Mouse (Mus musculus) T-helper 1 cell (primary cell): ENCODE results near the gene Prpf3.
"Not testable (repeated sequence)": the region's sequence is repeated elsewhere in the genome, so short reads cannot be mapped to it uniquely, and the experiment has no call there.

Experiments
- in situ Hi-C: fragments of 300-600 bp; cut with MboI, MseI; formaldehyde crosslinking; loops from one replicate; pipeline ENCODE4 v1.15.1; 2025; ENCODE audit warnings: high pct_unique_total_duplicates

Prpf3 gene

DNA sequence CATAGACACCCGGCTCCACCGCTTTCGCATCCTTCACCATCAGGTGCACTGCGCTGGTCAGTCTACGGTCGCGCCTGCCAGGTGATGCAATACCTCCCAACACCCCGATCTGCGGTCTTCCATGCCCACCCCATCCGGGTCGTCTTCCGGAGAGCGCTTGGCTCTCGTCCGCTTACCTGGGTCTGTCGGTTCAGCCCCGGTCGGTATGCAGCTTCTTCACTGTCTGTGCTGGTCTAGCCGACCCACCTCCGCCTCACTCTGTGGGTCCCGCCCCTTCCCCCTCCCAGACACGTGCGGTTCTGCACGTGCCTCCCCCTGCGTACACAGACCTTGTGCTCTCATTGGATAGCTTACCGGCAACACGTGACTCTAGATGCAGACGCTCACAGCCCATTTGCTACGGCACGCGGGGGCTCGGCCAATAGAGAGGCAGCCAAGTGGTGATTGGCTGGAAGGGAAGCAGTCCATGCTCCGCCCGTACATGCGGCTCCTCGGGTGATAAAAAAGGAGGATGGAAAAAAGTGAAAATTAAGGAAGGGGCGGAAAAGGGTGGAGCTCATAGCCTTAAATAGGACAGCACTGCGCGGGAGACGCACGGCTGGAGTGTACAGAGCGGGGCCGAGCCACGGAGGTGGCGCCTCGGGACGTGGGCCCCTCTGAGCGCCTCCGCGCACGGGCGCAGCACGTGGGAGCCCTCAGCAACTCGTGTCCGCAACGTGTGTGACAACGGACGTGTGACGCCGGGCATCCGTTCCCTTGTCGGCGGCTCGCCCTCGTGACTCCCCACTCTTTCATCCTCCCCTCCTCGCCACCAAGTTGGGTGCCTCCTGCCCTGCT is 26.5 kb upstream of the Prpf3 start, which contains the start of gene Ciart:
Gene Ciart (minus strand): TSS at position 273 of the 837 bp plus-strand sequence.
- in situ Hi-C loops: no loop called here

DNA sequence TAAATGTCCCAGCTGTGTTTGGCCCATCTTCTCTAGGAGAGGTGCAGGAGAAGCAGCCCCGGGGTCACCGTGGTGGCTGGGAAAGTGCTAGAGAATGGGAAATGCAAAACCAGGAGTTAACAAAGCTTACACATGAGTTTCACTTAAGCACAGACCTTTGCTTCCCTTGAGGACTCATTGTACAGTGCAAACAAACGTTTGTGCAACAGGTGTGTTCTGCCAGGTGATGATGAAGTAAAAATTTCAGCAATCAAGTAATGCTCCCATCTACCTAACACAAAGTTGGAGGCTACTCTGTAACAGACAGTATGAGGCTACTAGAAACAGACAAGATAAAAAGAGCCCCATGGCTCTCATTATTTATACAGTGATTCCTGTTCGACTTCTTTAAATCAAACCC is 23.4 kb upstream of the Prpf3 start:
- in situ Hi-C loops: no loop called here

DNA sequence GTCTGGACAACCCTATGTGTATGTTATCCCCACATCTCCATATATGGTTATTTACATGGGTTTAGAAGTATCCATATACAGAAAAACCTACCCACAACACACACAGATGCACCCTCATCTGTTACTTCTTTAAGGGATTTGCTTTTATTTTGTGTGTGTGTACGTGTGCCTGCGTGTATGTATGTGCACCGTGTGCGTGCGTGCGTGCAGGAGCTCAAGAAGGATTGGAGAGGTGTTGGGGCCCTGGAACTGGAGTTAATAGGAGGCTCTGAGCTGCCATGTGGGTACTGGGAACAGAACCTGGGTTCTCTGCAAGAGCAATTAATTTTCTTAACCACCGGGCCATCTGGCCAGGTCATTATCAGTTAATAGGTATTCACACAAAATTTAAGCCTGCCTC is 16.4 kb upstream of the Prpf3 start:
- in situ Hi-C loops: no loop called here

DNA sequence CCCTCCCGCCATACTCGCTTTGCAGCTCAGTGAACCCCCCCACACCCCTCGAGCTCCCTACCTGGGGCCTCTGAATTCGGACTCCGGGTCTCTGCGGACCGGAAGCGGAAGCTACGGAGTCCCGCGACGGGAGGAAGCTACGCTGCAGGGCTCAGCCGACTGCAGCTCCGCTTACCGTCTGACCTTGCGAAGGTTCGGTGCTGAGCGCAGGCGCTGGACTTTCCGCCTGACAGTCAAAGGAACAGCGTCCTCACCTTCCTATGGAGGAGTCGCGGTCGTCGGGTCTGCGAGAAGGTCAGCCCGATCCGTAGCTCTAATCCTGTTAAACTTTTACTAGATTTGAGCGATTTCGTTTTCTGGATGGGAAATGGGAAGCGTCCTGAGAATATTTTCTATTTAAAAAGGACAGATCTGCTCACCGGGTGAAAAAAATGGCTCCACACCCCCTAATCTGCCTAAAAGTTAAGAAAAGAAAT is 15.7 kb upstream of the Prpf3 start, which contains the start of gene Mrps21:
Gene Mrps21 (minus strand): TSS at position 128 of the 476 bp plus-strand sequence.
- in situ Hi-C loops: no loop called here

DNA sequence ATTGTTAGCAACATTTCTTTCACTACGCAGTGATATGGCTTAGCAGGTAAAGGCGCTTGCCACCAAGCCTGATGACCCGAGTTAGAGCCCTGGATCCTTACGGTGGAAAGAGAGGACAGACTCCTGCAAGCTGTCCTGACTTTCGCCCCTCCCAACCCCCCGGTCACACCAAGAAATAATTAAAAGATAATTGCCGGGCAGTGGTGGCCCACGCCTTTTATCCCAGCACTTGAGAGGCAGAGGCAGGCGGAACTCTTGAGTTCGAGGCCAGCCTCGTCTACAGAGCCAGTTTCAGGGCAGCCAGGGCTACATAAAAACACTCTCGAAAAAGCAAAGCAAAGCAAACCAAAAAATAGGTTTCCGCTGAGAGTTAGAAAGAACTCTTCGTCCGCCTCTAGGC is 15.3 kb upstream of the Prpf3 start:
- in situ Hi-C loops: no loop called here

DNA sequence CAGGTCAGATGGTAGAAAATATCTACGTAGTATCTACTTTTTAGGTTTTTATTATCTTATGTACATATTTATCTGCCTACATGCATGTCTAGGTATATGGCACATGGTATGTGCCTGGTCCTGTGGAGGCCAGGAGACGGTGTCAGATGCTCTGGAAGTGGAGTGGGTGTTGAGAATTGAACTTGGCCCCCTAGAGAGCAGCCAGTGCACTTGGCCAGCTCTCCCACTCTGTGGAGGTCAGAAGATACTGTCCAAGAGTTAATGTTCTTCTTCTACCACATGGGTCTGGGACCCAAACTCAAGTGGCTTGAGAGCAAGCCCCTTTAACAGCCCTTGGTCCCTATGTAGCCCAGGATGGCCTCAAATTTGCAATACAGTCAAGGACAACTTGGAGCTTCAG is 11.7 kb upstream of the Prpf3 start:
- in situ Hi-C loops: no loop called here

DNA sequence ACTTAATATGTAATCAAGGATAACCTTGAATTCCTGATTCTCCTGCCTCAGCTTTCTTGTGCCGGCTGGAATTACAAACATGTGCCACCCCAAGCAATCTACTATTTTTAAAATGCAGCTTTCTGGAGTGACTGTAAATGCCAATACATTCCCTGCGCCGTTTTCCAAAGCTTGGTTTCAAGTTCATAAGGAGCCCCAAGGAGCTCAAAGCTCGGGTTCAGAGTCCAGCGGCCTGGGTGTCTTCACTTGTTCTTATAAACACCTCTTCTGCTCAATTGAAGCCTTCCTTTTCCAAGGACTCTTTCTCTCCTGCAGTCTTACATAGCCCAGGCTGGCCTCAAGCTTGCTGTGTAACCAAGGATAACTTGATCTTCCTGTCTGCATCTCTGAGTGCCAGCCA is 10.4 kb upstream of the Prpf3 start:
- in situ Hi-C loops: no loop called here

DNA sequence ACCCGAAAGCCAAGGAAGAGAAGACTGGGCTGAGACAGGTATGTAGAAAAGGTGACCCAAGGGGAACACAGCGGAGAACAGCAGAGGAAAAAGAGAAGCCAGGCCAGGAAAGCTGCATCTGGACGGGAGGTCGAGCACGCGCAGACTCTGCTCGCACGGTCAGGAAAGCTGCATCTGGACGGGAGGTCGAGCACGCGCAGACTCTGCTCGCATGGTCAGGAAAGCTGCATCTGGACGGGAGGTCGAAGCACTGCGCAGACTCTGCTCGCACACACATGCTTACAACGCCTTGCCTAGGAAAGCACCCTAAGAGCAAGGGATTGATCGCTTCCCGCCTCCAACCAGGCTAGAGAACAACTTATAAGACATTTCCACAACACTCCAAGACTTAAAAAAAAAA is 9.9 kb upstream of the Prpf3 start:
- in situ Hi-C loops: no loop called here

DNA sequence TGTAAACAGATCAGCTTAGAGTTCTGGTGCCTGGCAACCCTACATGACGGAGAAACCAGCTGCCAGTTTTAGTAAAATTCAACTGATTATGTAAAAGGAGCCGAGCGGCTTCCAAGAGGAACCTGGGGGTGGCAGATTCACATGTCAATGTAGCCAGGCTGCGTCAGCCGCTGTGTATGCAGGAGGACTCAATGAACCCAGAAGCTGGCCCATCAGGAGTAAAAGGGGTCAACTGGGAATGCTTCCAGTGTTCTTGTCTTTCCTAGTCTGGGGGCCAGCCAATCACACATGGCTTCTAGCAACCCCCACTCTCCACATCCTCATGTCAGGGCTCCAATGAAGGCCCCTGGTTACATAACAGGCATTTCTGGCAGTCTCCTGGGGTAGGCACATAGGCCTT is 9.4 kb upstream of the Prpf3 start:
- in situ Hi-C loops: no loop called here

DNA sequence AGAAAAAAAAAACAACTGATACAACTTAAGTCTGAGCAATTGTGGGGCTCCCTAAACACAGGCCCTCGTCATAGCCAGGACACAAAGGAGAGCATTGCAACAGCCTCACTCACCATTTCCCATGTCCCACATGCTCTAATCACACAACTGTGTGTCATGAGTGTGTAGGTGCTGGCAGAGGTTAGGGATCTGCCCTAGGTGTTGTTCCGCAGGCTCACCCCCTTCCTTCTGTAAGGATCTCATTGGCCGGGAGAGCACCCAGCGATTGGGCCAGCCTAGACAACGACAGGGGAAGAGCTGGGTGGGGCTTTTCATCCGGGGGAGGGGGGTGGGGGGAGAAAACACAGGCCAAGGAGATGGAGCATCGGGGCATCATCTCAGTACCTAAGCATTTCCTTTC is 7.9 kb upstream of the Prpf3 start:
- in situ Hi-C loops: no loop called here

DNA sequence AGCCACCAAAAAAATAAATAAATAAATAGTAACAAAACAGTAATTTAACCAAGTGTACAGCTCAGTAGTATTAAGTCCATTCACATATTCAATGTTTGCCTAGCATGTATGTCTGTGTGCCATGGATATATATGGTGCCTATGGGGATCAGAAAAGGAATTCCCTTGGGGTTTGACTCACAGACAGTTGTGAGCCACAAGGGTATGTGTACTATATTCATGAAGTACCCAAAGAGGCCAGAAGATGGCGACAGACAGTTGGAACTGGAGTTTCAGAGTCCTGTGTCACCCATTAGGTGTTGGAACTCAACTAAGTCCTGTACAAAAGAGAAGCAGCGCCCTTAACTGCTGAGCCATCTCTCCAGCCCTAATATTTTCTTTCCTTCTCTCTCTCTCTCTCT is 6.1 kb upstream of the Prpf3 start:
- in situ Hi-C loops: no loop called here

DNA sequence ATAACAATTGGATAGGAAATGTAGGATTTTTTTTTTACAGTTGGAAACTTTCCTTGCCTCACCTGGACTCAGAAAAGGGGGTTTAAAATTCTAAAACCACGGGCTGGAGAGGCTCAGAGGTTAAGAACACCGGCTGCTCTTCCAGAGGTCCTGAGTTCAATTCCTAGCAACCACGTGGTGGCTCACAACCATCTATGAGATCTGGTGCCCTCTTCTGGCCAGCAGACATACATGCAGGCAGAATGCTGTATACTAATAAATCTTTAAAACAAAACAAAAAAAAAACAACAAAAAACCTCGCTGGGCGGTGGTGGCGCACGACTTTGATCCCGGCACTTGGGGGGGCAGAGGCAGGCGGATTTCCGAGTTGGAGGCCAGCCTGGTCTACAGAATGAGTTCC is 5.5 kb upstream of the Prpf3 start:
- in situ Hi-C loops: no loop called here

DNA sequence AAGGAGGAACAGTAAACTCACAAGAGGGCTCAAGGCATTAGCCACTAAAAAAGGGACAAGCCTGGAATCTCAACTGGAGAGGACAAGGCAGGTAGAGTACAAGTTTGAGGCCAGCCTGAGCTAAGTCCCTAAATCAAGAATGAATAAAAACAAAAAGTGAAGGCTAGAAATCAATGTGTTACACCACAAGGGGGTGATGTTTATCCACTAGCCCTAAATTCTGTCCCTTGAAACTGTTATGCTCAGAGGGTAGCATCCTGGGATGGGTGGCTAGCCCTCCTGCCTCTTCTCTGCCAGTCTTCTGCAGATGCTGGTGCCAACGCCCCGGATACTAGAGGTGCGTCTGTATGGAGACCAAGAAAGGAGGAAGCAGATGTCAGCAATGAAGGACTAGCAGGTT is 4.6 kb upstream of the Prpf3 start:
- in situ Hi-C loops: no loop called here

DNA sequence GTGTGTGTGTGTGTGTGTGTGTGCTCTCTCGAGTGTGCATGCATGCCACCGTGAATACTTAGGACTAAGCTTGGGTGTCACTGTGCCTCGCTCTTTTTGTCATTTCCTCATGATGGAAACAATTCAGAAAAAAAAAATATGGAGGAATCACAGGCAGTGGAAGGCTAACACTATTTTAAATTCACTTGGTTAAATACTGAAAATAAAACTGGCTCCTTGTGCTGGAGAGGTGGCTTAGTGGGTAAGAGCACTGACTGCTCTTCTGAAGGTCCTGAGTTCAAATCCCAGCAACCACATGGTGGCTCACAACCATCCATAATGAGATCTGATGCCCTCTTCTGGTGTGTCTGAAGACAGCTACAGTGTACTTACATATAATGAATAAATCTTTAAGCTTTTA is 2.6 kb upstream of the Prpf3 start:
- in situ Hi-C loops: not testable (repeated sequence)

DNA sequence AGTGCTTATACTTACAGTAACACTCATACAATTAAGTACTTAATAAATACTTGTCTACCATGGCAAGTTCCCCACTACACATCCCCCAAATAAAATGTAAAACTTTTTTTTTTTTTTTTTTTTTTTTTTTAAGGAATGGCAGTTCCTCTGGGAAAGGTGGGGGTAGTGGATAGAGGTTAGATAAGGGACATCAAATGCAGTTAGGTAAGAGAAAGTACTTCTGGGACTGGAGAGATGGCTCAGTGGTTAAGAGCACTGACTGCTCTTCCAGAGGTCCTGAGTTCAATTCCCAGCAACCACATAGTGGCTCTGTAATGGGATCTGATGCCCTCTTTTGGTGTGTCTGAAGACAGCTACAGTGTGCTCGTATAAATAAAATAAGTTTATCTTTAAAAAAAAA is 1.4 kb upstream of the Prpf3 start:
- in situ Hi-C loops: not testable (repeated sequence)

DNA sequence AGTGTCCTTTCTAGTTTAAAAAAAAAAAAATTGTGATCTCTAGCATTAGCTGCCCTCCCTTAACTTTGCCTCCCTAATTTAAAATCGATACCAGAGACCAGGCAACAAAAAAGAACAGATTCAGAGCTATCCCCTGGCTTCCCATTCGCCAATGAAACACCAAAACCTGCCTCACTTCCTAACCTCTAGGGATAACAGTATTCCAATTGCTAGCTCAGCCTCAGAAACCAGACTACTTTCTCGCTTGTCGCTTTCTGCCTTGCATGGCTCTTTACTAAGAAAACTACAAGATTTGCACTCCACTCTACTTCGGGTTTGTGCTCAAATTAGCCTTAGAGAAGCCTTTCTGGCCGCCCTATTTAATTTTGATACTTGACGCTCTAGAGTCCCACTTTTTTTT is 430 bp upstream of the Prpf3 start:
- in situ Hi-C loops: no loop called here

DNA sequence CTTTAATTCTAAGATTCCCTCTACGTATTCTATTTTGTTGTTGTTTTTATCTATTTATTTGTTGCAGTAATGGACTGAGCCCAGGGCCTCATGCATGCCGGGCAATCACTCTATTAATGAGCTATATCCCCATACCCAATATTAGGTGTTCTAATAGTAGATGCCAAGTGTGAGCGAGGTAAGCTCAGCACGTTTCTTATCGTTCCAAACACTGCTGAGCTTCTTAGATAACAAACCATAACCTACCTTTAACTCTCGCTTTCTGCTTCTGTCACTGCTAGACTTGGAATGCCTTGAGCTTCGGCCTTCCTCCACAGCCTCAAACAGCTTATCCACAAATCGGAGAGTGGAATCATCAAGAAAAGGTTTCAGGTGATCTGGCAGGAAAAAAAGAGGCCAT is 4.4 kb downstream of the Prpf3 start:
- in situ Hi-C loops: loop anchor here (5.0 kb wide), 1 partner anchor 79 kb away; no protein-coding TSS in a partner anchor

DNA sequence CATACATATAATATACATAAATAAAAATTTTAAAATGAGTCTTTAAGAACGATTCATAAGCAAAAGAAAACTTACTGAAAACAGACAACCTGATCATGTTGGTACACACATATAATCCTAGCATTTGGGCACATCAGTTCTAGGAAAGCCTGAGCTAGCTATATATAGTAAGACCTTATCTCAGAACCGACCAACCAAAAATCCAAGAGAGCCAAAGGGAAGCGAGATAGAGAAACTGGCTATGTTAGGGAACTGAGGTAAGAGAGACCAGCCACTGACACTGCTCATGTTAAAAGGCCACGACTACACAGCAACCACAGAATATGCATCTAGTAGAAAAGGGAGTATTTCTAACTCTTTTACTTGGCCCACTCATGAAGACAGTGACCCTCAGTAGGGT is 5.1 kb downstream of the Prpf3 start:
- in situ Hi-C loops: loop anchor here (5.0 kb wide), 1 partner anchor 78 kb away; no protein-coding TSS in a partner anchor

DNA sequence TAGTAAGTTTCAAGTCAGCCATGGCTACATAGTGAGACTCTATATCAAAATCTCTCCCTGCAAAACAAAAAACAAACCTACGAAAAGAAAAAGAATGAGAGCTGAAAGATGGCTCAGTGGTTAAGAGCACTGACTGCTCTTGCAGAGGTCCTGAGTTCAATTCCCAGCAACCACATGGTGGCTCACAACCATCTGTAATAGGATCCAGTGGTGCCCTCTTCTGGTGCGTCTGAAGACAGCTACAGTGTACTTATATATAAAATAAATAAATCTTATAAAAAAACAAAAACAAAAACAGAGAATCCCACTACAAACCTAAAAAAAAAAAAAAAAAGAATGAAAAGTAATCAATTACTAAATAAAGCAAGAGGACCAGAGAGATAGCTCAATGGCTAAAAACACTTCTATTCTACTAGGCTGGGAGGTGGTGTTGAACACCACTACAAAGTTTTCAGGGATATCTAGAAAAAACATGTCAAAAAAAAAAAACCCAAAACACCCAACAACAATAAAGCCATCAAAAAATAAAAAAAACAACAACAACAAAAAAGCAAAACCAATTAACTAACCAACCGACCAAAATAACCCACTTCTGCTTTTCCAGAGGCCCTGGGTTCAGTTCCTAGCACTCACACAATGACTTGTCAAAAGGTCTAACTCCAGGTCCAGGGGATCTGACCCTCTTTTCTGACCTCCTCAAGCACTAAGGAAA is 13.0 kb downstream of the Prpf3 start:
- in situ Hi-C loops: no loop called here

DNA sequence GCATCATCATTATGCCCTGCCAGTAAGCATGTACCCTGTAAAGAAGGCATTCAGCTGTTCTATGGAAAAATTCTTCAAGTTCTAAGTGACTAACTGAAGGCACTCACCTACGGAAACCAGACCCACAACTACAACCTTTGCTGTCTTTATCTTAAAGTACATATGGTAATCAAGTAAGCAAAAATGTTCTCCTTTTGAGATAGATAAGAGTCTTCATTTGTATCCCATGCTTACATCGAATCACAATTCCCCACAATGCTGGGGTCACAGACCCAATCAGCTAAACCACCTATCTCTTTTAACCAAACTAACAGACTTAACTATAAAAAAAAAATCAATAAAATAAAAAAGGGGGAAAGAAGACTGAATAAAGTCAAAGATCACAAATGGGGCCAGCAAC is 16.4 kb downstream of the Prpf3 start:
- in situ Hi-C loops: no loop called here

DNA sequence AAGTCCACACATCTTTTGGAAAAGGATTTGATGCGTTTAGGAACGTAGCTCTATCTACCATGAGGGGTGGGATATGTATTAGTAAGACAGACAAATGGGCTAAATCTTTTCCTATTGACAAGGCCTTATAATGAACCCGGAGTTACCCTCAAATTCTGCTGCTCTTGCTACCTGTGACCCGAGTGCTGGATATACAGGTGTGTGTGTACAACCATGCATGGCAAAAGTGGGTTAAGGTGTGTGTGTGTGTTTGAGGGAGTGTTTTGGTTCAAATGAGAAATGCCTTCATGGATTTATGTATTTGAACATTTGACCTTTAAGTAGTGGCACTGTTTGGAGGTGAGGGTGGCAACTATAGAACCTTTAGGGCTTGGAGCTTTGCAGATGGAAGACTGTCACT is 26.6 kb downstream of the Prpf3 start:
- in situ Hi-C loops: no loop called here

DNA sequence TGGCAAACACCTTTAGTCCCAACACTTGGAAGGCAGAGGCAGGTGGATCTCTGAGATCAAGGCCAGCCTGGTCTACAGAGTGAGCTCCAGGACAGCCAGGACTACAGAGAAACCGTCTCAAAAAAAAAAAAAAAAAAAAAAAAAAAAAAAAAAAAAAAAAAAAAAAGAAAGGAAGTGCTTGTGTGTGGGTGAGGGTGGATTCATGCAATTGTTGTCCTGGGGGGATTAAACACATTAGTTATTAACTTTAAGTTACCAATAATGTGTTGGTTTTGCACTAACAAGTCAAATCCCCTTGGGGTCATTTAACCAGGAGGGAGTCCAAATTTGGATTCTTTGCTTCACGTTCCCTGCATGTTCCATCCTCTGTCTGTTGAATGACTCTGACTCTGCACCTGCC is 29.4 kb downstream of the Prpf3 start:
- in situ Hi-C loops: no loop called here
